Mouse (Mus musculus): ENCODE data around the gene Cd244a. TPM values are rescaled to one million over a fixed set of nuclear protein-coding genes. Genes with fewer than 3 reads are reported as not detected.

Gene Cd244a
- polyA plus RNA-seq, 1 experiment from 2014 or later: not detected

DNA sequence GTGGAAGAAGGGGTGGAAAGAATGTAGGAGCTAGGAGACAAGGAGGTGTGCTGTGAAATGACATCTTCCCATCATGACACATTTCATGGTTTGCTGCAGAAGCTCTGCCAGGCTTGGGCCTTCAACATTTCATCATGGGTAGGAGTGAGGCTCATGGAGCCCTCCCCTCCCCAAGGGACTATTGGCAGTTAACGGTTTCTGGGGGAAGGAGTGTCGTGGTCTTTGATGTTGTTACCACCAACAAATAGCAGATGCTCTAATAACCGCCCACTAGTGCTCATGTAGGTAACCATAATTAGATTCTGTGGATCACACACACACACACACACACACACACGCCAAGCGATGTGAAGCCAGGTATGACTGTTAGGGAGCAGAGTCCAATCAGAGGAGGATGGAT is 93.7 kb downstream of the Cd244a start, which contains the start of gene Slamf7:
Slamf7 (minus strand) TSS at position 302 of the 400 bp plus-strand sequence.
- no peak for ATAC-seq (replicated peaks; ENCODE audit: insufficient number of reproducible peaks, low FRiP score, low TSS enrichment, low read depth)
- WGBS: 87% methylated on average over 5 of the region's 5 CpGs
- no peak for DNase-seq (ENCODE audit: low spot score)

DNA sequence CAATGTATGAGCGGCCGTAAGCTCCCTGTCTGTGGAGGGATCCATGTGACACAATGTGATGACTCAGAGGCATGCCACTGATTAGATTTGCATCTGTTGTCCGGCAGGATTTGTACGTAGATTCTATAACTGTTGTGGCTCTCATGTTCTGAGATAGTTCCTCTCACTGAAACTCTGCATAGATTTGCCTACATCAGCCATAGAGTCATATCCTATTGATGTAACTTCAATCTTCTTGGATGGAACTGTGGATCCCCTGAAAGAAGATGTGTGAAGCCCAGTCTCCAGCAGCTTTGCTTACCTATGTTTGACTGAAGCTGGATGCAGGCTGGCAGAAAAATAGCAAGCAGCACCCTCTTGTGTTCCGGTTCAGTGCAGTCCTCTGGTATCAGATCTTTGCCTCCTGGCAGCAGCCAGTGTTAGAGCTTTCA is 99.6 kb downstream of the Cd244a start:
- ATAC-seq (replicated peaks; ENCODE audit: insufficient number of reproducible peaks, low FRiP score, low TSS enrichment, low read depth) (no peak), DNase-seq (ENCODE audit: low spot score) (no peak)
- no peak overlapping the region for H3K4me3 ChIP-seq (ENCODE audit: low read depth, low read length)
- H3K9me3 ChIP-seq (replicated peaks; ENCODE audit: control insufficient read depth, low read length): no peaks in the 10 kb centered on the region
- H3K9ac ChIP-seq (replicated peaks; ENCODE audit: low read length): no peak overlapping the region
- no peak overlapping the region for H3K4me2 ChIP-seq (ENCODE audit: low read depth, low read length)
- H3K4me1 ChIP-seq (ENCODE audit: control insufficient read depth, insufficient read depth, low read length): no peaks in the 10 kb centered on the region
- H3K36me3 ChIP-seq (replicated peaks; ENCODE audit: control insufficient read depth, insufficient read depth, low read depth, low read length): no peaks in the 10 kb centered on the region
- H3K27me3 ChIP-seq (ENCODE audit: control insufficient read depth, insufficient read depth, low read length): no peaks in the 10 kb centered on the region
- no peak overlapping the region for H3K27ac ChIP-seq (replicated peaks; ENCODE audit: low read depth, low read length)
- WGBS: 70% methylated on average over 5 of the region's 5 CpGs

More for the DNA sequence above, 93.7 kb downstream of the Cd244a start, which contains the start of gene Slamf7:
- Histone ChIP-seq H3K9me3 (replicated peaks; ENCODE audit: control insufficient read depth, low read length) (no peaks in the 10 kb centered on the region), H3K9ac (replicated peaks; ENCODE audit: low read length) (no peak within 1 kb of the TSS), H3K4me1 (ENCODE audit: control insufficient read depth, insufficient read depth, low read length) (no peaks in the 10 kb centered on the region), H3K27me3 (ENCODE audit: control insufficient read depth, insufficient read depth, low read length) (no peaks in the 10 kb centered on the region), H3K36me3 (replicated peaks; ENCODE audit: control insufficient read depth, insufficient read depth, low read depth, low read length) (no peaks in the 10 kb centered on the region), H3K4me2 (ENCODE audit: low read depth, low read length) (no peak within 1 kb of the TSS), H3K27ac (replicated peaks; ENCODE audit: low read depth, low read length) (no peak within 1 kb of the TSS), H3K4me3 (ENCODE audit: low read depth, low read length) (no peak within 1 kb of the TSS)

Small RNA genes within 50 kb of the gene (microRNA-seq; reads per million reads assigned to microRNA genes)
- gene Mir7683 (ENCODE audit: borderline number of aligned reads): not detected

Other genes with a start within 250 kb of the Cd244a start
- gene Dedd, start 230.0 kb upstream of the Cd244a start, polyA plus RNA-seq (2014; fragmentation: Nextera tagmentation; extraction: Ambion mirVana): 51.7 and 56.7 TPM in 2 replicates
- 29.8 and 31.5 TPM in 2 replicates for gene Nit1, start 213.5 kb upstream of the Cd244a start, polyA plus RNA-seq (2014; fragmentation: Nextera tagmentation; extraction: Ambion mirVana)
- 60.7 and 70.1 TPM in 2 replicates for gene Pfdn2, start 213.5 kb upstream of the Cd244a start, polyA plus RNA-seq (2014; fragmentation: Nextera tagmentation; extraction: Ambion mirVana)
- gene Klhdc9, start 198.4 kb upstream of the Cd244a start, polyA plus RNA-seq (2014; fragmentation: Nextera tagmentation; extraction: Ambion mirVana): 1.2 and 1.4 TPM in 2 replicates
- gene Nectin4, start 189.1 kb upstream of the Cd244a start, polyA plus RNA-seq (2014; fragmentation: Nextera tagmentation; extraction: Ambion mirVana): 2.4 and 2.5 TPM in 2 replicates
- gene Arhgap30, start 170.2 kb upstream of the Cd244a start, polyA plus RNA-seq (2014; fragmentation: Nextera tagmentation; extraction: Ambion mirVana): 0.39 and 0.52 TPM in 2 replicates
- gene Usf1, start 147.9 kb upstream of the Cd244a start, polyA plus RNA-seq (2014; fragmentation: Nextera tagmentation; extraction: Ambion mirVana): 101 and 108 TPM in 2 replicates
- 2.2 and 3.2 TPM in 2 replicates for gene Tstd1, start 140.3 kb upstream of the Cd244a start, polyA plus RNA-seq (2014; fragmentation: Nextera tagmentation; extraction: Ambion mirVana)
- gene F11r, start 121.7 kb upstream of the Cd244a start, polyA plus RNA-seq (2014; fragmentation: Nextera tagmentation; extraction: Ambion mirVana): 21.1 and 23.1 TPM in 2 replicates
- gene Alyref2, start 55.7 kb upstream of the Cd244a start, polyA plus RNA-seq (2014; fragmentation: Nextera tagmentation; extraction: Ambion mirVana): 10.7 and 12.3 TPM in 2 replicates
- not detected in 2 replicates for gene Itln1, start 23.9 kb upstream of the Cd244a start, polyA plus RNA-seq (2014; fragmentation: Nextera tagmentation; extraction: Ambion mirVana)
- not detected in 2 replicates for gene Ly9, start 48.2 kb downstream of the Cd244a start, polyA plus RNA-seq (2014; fragmentation: Nextera tagmentation; extraction: Ambion mirVana)
- gene Slamf7, start 93.8 kb downstream of the Cd244a start, polyA plus RNA-seq (2014; fragmentation: Nextera tagmentation; extraction: Ambion mirVana): not detected in 2 replicates
- gene Cd48, start 122.8 kb downstream of the Cd244a start, polyA plus RNA-seq (2014; fragmentation: Nextera tagmentation; extraction: Ambion mirVana): 0.70 and 1.3 TPM in 2 replicates
- 0.28 and 0.35 TPM in 2 replicates for gene Slamf1, start 207.9 kb downstream of the Cd244a start, polyA plus RNA-seq (2014; fragmentation: Nextera tagmentation; extraction: Ambion mirVana)